Mouse (Mus musculus) cerebellum, adult 8-10 months (tissue): ENCODE results near the gene Ttc16.

Experiments used
- DNase-seq: peaks from one replicate; pipeline ENCODE4 v3.0.0; 2022

The Ttc16 gene

DNA sequence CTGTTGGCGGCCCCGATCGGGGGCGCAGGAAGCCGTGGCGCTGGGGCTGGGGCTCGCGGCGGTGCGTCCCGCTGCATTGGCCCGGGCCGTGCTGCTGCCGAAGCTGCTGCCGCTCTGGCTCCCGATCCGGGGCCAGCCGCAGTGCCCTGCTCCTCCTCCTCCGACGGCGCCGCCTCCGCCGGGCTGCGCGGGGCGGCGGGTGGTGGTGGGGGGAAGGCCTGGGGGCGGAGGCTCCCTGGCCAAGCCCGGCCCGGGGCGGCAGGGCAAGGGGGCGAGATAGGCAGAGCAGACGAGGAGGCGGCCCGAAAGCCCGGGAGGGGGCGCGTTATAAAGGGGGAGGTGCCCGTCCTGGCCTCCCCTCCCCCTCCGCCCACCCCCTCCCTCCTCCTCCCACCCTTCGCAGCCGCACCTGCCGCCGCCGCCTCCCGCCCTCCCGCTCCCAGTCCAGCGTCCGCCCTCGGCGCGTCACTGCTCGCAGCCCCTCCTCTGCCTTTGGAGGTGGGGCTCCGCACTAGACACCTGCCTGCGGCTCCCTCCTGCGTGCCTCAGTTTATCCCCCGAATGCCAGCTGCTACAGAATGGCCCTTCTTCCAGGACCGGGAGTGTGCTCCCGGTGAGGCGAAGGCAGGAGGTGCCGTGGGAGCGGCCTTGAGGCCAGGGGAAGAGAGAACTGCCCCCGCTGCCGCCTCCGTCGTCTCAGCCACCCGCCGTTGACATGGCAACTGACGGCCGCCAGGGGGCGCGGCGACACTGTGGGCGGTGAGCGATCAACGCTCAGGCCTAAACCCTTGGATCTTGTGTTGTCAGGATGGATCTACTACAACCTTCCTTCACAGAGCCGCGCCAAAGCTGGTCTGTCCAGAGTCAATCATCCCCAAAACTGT lies 62.3 kb downstream of the Ttc16 start, which contains the start of gene Cdk9:
Gene Cdk9 (minus strand): TSS at position 143 of the 884 bp plus-strand sequence.
- DNase-seq, result peak; percentile 97

GRCm38 (mm10) chr2:32712586-32712933 lies 62.9 kb downstream of the Ttc16 start:
- peak; percentile 96 for DNase-seq

DNA sequence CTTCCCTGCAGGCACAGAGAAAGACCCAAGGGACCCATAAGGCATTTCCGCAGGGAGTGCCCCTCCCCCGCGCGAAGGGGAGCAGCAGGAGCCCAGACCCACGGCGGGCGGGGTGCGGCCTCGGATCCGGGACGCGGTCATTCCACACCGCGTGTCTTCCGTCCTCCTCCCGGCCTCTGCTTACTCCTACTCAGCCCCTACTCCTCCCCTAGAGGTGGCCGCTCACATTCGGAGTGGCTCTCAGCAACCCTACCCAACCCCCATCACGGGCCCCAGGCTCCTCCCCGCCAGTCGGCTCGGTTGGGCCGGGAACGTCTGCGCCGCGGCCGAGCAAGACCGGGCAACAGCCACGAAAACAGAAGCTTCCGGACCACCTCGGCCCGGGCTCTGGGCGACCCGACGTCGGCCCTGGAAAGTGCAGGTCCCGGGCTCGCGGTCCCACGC lies 63.3 kb downstream of the Ttc16 start:
- peak; percentile 59 for DNase-seq

DNA sequence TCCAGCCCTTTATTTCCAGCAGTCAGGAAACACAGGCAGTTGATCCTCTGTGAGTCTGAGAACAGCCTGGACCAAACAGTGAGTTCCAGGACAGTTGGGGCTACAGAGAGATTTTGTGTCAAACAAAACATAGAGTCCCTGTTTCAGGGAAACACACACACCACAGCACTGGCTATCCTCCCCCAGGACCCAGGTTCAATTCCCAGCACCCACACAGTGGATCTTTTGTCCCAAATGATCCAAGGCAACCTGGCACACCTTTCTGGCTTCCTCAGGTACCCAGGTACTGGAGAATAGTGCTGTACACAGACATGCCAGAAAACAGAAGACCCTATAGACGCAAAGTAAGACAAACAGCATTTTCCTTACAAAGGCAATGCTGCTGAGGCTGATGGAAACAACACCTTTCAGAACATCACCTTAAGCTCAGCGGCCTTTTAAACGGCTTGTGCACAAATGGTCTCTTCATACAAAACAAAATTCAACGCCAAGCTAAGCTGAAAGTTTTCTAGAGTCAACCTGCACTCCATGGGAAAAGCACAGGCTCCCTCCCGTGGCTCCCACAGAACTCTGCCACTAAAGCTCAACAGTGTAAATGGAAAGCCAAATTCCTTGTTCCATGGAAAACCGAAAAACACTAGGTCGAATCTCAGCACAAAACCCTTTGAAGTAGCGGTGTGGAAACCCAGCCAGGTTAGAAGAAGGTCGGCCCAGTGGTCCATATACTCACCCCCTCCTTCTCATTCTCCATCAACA lies 64.0 kb downstream of the Ttc16 start:
- DNase-seq, result no peak

GRCm38 (mm10) chr2:32710425-32710824 lies 65.0 kb downstream of the Ttc16 start:
- no peak for DNase-seq

DNA sequence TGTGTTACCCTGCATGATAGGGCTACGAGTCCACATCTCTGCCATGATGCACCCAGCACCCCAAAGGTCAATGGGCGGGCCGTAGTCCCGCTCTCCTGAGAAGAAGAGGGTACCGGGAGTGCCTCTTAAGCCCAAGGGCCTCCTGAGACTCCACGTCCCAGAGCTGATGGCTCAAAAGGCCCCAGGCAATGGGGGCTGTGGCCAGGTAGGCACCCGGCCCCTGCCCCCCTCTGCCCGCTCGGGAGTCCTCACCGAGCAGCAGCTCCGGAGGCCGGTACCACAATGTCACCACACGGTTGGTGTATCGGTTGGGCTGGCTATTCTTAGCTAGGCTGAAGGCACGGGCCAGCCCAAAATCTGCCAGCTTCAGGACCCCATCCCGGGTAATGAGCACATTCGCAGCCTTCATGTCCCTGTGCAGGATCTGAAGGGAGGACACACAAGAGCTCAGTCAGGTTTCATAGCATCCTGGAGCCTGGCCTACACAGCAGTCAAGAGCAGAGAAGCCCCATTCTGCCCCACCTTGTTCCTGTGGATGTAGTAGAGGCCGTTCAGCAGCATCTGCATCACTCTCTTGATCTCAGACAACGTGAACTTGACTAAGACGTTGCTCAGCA lies 65.8 kb downstream of the Ttc16 start:
- DNase-seq, result no peak

GRCm38 (mm10) chr2:32708643-32709042 lies 66.8 kb downstream of the Ttc16 start:
- peak; percentile 46 for DNase-seq
